Mouse (Mus musculus) leukemia stem cell, adult 10-12 weeks (primary cell): ENCODE measurements around the gene Il1rl2. TPM values are rescaled to one million over a fixed set of nuclear protein-coding genes. Genes with fewer than 3 reads are reported as not detected.

Experiments
- polyA plus RNA-seq: library from polyadenylated mRNA; stranded (reverse); fragments of >175 nt; gene quantifications from 2 replicates; pipeline ENCODE4 v1.2.3, GENCODE M21; 2012; ENCODE audit warnings: low replicate concordance

Il1rl2 gene
- polyA plus RNA-seq, result 0.51 and 0.92 TPM in 2 replicates

GRCm38 (mm10) chr1:40324457-40324856 lies at the start of gene Il1rl2:
Gene Il1rl2, plus strand, starts transcription at chr1:40324610.

Other genes starting within 250 kb of the Il1rl2 start
- 2.5 and 9.1 TPM in 2 replicates for gene Il1r1, start 99.5 kb upstream of the Il1rl2 start, polyA plus RNA-seq
- 1.8 and 14.2 TPM in 2 replicates for gene Il1rl1, start 105.0 kb downstream of the Il1rl2 start, polyA plus RNA-seq
- 0.16 and 0.54 TPM in 2 replicates for gene Il18r1, start 140.9 kb downstream of the Il1rl2 start, polyA plus RNA-seq
- gene Il18rap, start 190.8 kb downstream of the Il1rl2 start, polyA plus RNA-seq, result 0.47 TPM in 1 of 2 replicates, not detected in the other